In genomic region chr6:95469521-95469920, GRCm38 (mm10) we compare ENCODE assay signal across 13 mouse cellular contexts.
DNase-seq lines count a peak whose midpoint lies in the region; ATAC-seq lines count a peak whose summit lies in the region.
"Had no signal": no experiment of that assay in that cellular context is flagged by ENCODE, and none has a peak within 500 bp of the region (broad histone marks: within the 10 kb centered on the region; RNA-seq: fewer than 3 reads in every experiment).

No protein-coding gene starts in this region.

- peak; percentile 7 to 28 for DNase-seq in kidney, postnatal 4 days
- no peak for DNase-seq in kidney, adult 8-10 months
- peak; percentile 50 to 63 for DNase-seq in right cerebral cortex, postnatal 10 days (ENCODE audit: low spot score in 2 of 2)
- DNase-seq in right cerebral cortex, postnatal 36 days (ENCODE audit: low spot score in 2 of 2): no peak
- DNase-seq in heart, adult 8-10 months (ENCODE audit: low spot score): no peak
- DNase-seq in urinary bladder, postnatal 4 days (ENCODE audit: low spot score in 2 of 2): no peak
- DNase-seq: cerebellum, postnatal 14 days; kidney, postnatal 25 days; thymus, postnatal 25 days had no signal

- 0 out of 2 replicates have a peak, but pooled peaks cover 9% of the 10 kb centered on the region for H3K4me1 ChIP-seq in forebrain, embryonic 15.5 days

- WGBS in forebrain, embryonic 15.5 days: 26% methylated on average over 7 of the region's 7 CpGs

- H3K4me3 ChIP-seq in forebrain, embryonic 15.5 days: no peak overlapping the region
- H3K4me3 ChIP-seq: left cerebral cortex, adult 2 months had no signal

- ATAC-seq in forebrain, embryonic 15.5 days (replicated peaks): peak; percentile 82

- H3K9me3 ChIP-seq in forebrain, embryonic 15.5 days: no peaks in the 10 kb centered on the region

- H3K36me3 ChIP-seq in forebrain, embryonic 15.5 days: no peaks in the 10 kb centered on the region

- no peak overlapping the region for H3K27ac ChIP-seq in forebrain, embryonic 15.5 days (replicated peaks)
- H3K27ac ChIP-seq: left cerebral cortex, adult 2 months had no signal

- no peaks in the 10 kb centered on the region for H3K27me3 ChIP-seq in forebrain, embryonic 15.5 days
- H3K27me3 ChIP-seq: CH12.LX had no signal

- no peak overlapping the region for H3K9ac ChIP-seq in forebrain, embryonic 15.5 days (replicated peaks)

- no peak overlapping the region for H3K4me2 ChIP-seq in forebrain, embryonic 15.5 days (replicated peaks)
- H3K4me2 ChIP-seq: liver, embryonic 11.5 days had no signal

Comparison
In these comparisons a context has a peak if more than half of its experiments do, and no peak if none do; other contexts are left out.
1. DNase-seq: peak in kidney, postnatal 4 days (2 of 2) and right cerebral cortex, postnatal 10 days (2 of 2); none in kidney, adult 8-10 months (0 of 2), right cerebral cortex, postnatal 36 days (0 of 2), heart, adult 8-10 months (single experiment) and urinary bladder, postnatal 4 days (0 of 2).